Mouse (Mus musculus) lung, postnatal 25 days (tissue): ENCODE measurements around the gene Ivns1abp.
"Not testable (repeated sequence)": the region's sequence is repeated elsewhere in the genome, so short reads cannot be mapped to it uniquely, and the experiment has no call there.

Experiments used
- DNase-seq: peaks from one replicate; pipeline ENCODE4 v3.0.0; 2022; ENCODE audit warnings: low spot score

Gene Ivns1abp

DNA sequence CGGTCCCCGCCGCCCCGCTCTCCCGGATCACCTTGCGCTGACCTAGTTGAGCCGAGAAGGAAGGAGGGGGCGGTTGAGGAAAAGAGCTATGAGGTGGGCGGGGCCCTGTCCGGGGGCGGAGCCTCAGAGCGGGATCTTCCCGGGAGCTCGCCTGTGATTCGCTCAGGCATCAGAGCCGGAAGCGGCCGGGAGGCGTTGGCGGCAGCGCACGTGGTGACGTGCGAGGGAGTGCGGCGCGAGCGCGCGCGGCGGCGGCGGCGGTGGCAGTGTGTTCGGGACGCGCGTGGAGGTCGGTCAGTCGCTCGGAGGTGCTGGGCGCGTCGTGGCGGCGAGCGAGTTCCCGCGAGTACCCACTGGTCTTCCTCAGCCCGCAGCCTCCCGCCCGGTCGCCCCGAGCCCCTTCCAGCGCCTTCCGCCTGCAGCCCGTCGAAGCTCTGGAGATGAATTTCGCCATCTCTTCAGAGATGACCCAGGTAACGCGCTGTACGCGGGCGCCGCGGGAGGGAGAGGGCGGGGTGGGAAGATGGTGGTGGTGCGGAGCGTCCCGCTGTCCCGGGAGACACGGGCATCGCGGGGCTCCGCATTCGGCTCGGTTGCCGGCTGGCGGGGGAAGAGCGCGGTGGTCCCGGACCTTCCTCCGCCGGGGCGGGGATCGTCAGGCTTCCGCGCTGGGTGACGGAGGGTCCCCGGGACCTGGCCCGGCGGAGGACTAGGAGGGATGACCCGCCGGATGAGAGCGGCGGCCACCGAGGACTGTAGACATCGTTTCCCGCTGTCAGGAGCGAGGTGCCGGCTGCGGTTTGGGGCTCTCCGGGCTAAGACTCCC is at the start of gene Ivns1abp:
Gene Ivns1abp, plus strand, starts transcription at position 195 of the 826 bp plus-strand sequence.
- peak; percentile 99 for DNase-seq

DNA sequence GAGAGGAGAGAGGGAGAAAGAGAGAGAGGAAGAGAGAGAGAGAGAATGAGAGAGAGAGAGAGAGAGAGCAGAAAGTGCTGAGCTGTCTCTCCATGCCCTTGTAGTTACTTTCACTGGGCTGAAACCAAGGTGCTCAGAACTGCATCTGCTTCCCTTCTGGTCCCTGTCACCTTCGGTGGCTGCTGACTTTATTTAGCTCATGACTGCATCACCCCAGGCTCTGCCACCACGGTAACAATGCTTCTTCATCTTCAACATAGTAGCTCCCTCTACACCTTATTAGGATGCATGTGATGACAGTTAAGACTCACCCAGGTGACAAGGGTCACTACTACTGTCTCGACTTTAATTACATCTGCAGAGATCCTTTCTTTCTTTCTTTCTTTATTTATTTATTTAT is 48.8 kb upstream of the Ivns1abp start:
- DNase-seq = no peak

DNA sequence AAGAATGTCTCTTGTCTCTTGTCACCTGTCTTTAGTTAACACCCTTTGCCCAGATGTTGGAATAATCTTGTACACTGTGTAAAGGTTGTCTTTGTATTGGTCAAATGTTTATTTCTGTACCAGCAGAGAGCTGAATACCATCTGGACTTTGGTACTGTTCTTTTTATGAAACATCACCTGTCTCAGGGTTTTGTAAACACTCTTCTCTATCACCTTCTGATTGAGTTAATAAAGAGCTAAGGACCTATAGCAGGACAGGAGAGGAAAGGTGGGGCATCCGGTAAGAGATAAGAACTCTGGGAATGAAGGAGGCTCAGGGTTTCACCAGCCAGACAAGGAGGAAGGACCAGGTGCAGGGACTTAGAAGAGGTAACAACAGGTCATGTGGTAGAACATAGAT is 47.7 kb upstream of the Ivns1abp start:
- no peak for DNase-seq

DNA sequence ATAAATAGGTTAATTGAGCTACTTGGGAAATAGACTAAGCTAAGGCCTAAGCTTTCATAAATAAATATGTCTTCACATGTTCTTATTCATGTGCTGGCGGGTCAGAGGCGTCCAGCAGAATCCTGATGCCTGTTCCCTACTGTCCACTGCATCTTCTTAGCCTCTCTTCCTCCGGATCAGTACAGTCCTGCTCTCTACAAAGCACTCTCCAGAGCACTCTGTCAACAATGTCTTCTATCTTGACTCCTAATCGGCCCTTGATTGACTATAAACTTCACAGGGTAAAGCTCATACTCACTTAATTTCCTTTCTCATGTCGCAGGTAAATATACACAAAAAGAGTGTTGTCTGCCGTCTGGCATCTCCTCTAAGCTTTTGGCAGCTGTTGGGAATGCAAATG is 47.3 kb upstream of the Ivns1abp start:
- DNase-seq = no peak

DNA sequence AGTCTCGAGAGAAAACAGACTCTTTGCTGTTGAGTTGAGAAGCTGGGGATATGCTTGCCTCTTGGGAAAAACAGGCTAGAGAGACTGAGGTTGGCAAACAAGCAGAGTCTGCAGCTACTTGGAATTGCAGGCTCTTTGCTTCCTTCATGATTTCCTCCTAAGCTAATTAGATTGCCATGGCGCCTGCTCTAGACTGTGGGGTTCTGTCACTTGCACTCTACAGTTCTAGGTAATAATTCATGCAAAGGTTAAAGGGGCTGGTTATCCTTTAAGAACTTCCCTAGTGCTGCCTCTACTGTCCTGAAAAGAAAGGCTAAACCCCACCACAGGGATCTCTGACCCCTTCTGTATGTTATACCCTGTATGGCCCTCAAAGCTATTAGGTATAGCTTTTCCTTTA is 46.7 kb upstream of the Ivns1abp start:
- DNase-seq = no peak

DNA sequence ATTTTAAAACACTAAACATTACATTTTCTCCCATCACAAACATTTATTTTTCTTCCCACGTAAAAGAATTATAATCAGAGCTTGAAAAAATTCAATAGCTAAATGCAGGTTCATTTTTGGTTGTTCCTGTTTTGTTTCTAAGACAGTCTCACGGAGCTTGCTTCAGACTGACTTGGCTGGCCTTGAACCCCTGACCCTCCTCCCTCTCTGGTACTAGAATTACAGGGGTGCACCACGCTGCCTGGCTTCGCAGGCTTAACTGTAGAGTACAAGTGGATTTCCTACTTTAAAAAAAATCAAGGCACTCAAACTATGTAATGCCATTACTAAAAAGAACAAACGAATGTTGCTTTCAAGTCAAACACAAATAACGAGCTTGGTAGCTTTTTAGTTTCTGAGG is 42.8 kb upstream of the Ivns1abp start:
- DNase-seq = no peak

DNA sequence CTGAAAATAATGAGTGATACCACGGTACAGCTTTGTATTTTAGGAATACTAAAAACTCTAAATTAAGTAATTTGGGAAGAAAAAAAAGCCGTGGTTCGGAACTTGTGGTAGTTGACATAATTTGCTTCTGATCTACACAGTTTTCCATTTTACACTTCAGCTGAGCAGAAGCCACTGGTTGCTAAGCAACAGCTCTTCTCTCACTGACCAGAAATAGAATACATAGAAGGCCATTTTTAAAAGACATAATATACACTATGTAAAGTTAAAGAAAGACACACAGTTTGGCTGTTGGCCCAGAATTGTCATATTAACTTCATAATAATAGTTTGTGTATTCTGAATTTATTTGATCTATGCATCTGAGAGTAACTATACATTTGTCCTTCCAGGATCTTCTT is 42.4 kb upstream of the Ivns1abp start:
- no peak for DNase-seq

DNA sequence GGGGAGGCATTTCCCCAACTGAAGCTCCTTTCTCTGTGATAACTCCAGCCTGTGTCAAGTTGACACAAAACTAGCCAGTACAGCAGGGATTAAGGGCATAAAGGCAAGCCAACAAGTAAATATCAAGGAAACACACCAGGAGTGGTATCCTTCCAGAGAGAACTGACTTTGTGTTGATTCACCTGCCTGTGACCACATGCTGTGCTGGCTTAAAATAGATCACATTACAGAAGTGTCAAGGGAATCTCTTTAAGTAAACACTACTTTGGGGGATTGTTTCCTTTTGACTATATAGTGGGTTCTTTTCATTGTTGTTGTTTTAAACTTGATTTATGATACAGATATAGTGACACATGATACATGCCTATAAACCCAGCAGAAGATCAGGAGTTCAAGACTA is 41.0 kb upstream of the Ivns1abp start:
- DNase-seq = no peak

DNA sequence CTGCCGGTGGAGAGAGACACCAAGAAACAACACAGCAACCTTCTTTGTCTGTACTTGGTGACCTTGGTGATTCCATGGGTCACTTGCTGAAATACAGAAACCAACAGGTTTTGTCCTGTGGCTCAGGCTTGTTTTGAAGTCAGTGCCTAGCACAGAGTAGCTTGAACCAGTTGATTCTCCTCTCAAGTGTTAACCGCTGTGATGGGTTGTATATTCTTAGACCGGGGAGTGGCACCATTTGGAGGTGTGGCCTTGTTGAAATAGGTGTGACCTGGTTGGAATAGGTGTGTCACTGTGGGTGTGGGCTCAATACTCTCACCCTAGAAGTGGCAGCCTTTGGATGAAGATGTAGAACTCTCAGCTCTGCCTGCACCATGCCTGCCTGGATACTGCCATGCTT is 39.3 kb upstream of the Ivns1abp start:
- DNase-seq = not testable (repeated sequence)

DNA sequence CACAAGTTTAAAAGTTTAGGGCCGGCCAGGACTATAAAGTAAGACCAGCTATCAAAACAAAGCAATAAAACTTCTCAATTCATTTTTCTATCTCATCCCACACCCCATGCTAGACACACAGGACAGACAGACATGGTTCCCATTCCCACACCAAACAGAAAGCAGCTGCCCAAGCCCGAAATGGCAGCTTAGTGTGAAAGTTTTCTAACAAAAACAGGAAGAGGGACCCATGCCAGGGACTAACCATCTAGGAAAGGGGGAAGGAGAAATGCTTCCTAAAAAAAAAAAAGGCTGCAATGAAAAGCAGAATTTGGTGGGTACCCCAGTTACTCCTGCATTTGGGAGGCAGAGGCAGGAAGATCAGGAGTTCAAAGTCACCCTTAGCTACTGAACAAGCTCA is 37.2 kb upstream of the Ivns1abp start:
- no peak for DNase-seq

DNA sequence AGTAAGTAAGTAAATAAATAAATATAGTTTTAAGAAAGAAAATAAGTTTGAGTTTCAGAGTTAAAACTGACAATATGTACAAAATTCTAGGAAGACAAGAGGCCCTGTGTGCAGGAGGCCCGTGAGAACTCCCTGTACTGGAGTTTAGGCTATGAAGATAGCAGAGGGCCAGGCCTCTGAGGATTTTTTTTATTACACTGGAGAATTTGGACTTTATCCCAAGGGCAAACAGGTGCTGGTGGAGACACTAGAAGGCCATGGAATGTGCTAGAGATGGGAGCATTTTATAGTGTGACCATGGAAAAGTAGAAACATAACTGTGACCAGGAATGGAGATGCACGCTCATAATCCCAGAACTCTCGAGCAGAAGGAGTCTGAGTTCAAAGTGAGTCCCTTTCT is 36.5 kb upstream of the Ivns1abp start:
- no peak for DNase-seq

DNA sequence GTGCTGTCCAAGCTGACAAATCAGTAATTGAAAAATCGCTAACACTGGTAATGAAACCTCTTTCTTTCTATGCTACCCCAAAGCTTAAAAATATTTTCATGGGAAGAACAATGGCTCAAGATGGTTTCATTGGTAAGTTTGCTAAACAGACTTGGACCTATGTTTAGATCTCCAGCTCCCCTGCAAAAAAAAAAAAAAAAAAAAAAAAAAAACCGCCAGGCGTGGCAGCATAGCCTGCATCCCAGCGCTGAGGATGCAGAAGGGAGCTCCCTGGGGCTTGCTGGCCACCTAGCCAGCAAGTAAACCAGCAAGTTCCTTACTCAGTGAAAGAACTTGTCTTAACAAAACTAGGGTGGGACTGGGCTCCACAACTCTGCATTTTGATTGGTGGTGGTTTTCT is 35.8 kb upstream of the Ivns1abp start:
- no peak for DNase-seq

DNA sequence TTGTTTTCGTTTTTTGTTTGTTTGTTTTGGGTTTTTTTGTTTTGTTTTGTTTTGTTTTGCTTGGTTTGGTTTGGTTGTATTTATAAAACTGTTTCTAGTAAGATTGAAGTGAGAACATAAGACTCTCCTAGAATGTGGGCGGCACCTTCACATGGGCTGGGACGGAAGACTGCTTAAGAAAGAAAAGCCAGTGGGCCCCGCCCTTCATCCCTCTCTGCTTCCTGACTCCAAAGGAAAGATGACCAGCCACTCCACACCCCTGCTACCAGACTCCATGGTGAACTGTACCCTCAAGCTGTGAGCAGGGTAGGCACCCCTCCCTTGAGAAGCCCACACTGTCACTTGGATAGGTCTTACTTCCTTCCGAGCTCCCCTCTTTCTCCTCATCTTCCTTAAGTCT is 33.8 kb upstream of the Ivns1abp start:
- DNase-seq = no peak

DNA sequence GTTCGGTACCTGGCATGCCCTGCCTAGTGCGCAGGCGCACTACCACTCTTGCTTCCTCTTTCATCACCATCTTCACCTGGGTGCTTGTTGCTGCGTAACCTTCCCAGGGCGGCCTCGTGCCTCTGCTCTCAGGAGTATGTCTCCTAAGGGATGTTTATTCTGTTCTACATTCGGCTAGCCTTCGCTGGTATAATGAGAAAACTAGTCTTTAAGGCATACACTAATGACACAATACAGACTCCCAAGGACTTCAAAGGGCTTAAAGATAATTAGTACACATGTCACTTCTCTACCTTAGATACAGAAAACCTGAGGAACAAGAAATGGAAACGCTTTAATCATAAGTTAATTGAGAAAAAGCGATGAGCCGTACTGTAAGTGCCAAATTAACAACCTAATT is 32.9 kb upstream of the Ivns1abp start:
- DNase-seq = no peak

DNA sequence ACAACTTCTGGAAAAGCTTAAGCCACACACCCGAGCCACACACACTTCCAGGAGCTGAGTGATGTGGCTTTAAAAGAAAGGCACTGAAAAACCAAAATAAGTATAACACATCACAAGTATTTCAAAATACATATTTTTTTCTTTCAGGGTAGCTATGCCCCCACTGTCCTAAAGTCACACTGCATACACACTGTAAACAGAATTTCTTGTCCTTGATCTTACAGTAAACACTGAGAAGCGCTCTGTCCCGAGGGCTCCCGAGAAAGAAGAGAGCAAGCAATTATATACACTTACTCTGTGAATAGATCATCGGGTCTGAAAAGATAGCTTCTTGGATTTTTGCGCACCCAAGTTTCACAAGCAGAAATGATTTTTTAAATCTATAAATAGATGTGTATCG is 25.0 kb upstream of the Ivns1abp start:
- DNase-seq = no peak

DNA sequence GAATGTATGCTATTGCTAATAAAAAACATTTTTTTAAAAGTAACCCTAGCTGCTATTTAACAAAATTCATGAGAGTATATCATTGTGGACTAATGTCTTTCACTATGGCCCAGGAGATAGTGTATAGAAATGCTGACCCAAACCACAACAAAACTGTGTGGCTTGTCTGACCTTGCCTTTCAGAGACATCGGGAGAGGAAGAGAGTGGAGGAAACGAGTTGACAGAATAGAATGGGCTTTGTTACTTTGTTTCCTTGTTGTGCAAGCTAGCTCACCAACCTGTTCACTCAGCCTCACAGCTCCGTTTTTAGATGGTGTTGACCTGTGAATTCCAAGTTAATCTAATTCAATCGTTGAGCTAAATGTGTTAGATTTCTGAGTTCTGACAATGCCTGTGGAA is 23.9 kb upstream of the Ivns1abp start:
- no peak for DNase-seq

DNA sequence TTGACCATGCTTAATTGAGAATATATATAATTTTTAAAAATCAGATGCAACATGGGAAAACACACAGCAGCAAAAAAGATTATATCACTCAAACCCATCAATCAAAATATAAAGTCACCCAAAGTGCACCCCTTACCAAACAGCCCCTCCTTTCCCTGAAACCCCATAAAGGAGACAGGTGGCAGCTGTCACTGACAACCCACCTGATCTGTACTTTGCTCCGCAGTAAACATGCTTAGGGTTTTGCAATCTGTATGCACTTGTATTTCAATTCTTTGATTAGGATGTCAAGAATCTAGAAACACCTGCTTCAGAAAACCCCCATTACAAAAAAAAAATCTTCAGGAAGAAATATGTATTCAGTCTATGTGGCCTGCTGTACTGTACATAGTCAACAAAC is 18.9 kb upstream of the Ivns1abp start:
- no peak for DNase-seq

DNA sequence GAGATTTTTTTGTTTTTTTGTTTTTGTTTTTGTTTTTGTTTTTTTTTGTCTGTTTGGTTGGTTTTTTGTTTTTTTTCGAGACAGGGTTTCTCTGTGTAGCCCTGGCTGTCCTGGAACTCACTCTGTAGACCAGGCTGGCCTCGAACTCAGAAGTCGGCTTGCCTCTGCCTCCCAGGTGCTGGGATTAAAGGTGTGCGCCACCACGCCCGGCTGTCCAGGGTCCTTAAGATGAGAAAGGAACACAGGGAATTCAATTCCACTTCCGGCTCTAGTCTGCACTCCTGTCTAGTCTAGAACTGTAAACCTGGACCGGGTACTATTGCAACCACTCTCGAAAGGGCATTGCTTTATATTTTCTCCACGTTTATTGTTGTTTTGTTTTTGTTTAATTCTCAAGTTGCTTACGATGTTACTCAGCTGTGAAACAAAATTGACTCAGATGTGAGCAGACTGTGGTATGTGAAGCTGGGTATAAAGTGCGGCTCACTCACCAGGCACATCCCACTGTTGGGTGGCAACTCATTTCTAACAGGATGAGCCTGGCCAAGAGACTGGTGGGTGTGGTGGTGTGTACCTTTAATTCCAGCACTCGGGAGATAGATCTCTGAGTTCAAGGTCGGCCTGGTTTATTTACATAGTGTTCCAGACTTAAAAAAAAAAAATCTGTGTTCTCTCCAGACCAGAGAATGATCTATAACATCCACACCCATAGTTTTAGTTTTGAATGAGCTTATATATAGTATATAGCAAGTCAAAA is 15.8 kb upstream of the Ivns1abp start:
- no peak for DNase-seq

DNA sequence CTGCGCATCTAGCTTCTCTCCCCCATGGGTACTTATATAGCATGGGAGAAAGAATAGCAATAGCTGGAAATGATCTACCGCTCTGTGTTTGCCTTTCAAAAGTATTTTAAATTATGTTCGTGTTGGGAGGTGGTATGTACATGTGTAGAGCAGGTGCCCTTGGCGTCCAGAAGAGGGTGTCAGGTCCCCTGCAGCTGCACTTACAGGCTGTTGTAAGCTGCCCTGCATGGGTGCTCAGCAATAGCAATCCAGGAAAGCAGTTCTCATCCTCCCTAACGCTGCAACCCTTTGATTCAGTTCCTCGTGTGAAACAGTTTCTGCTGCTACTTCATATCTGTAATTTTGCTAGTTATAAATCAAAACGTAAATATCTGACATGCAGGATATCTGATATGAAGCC is 14.7 kb upstream of the Ivns1abp start:
- DNase-seq = no peak

DNA sequence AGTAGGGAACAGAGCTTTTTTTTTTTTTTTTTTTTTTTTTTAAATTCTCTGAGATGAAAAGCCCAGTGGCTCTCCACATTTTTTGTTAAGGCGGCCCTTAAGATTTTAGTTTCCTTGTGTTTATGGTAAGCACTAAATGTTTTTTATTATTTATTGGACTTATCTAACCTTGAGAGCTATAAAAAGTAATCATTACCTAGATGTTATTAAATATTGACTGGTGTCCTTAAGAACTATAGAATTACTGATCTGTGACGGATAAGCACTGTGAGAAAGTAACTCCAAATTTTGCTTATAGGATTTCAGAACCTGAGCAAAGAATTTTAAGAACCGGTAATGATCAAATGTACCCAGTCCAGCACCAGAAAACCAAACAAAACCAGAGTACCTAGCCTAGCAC is 11.5 kb upstream of the Ivns1abp start:
- DNase-seq = no peak

DNA sequence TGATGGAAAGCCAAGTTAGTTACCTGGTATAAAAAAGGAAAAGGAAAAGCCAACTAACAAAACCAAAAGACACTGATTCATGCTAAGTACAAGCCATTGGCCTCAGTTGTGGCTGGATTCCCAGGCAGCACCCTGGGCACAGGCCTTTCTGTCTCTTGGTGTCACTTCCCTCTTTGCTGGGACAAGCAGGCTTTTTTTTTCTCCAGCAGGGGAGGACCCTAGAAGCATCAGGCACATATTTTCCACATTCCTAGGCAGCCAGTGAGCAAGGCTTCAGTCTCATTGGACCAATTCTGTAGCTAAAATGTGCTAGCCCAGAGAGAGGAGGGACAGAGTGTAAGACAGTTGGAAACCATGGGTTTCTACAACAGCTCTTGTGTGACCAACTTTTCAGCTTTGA is 6.0 kb upstream of the Ivns1abp start:
- DNase-seq = no peak

DNA sequence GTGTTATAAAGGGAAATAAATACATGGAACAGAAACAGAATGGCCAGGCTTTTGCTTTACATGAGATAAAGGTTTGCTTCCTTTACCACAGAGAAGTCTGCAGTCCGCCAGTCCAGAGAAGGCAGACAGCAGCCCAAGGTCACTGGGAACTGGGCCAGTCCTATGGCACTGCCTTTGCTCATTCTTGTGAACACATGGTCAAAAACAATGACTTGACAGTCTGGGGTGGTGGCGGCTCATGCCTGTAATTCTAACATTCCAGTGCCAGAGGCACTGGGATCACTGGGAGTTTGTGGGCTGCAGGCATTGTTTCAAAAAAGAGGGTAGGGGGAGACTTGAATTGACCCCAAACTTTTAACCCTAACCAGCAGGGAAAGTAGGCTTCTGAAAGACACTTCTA is 5.3 kb upstream of the Ivns1abp start:
- DNase-seq = no peak

DNA sequence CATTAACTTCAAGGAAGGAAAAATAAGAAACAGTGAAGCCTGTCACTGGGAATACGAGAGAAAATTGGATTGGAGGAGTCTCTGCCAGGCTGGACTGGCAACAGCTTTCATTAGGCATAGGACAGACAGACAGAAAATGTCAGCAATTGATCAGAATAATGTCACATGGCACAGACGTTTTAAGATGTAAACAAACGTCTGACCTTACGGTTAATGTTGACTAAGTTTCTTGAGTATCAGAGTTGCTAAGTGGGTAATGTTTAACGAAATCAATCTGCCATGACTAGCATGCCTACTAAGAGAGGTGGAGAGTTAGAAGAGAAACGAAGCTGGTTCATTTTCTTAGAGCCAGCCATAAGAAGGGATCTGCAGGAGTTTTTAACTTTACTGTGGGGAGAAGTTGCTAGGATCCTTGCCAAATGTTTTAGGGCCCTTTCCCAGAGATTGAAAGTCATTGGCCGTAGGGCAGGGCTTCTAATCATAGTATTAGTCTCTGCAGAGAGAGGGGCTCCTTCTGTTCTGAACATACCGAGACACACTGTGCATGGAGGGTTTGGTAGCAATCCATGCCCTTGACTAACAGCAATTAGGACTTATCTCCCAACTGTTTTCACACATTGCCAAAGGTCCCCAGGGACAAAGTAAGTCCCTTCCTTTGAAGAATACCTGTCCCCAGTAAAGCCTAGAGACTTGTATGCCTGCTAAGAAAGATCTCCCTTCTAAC is 2.8 kb upstream of the Ivns1abp start:
- no peak for DNase-seq
